Mouse (Mus musculus) CH12F3 (cell line): ENCODE data around the gene Smim4.

Source experiments
- in situ Hi-C: fragments of 300-500 bp; cut with MboI; formaldehyde crosslinking; loops from 2 replicates; pipeline ENCODE4 v1.14.3; 2020; ENCODE audit warnings: low sequenced_read_pairs

Gene Smim4

DNA sequence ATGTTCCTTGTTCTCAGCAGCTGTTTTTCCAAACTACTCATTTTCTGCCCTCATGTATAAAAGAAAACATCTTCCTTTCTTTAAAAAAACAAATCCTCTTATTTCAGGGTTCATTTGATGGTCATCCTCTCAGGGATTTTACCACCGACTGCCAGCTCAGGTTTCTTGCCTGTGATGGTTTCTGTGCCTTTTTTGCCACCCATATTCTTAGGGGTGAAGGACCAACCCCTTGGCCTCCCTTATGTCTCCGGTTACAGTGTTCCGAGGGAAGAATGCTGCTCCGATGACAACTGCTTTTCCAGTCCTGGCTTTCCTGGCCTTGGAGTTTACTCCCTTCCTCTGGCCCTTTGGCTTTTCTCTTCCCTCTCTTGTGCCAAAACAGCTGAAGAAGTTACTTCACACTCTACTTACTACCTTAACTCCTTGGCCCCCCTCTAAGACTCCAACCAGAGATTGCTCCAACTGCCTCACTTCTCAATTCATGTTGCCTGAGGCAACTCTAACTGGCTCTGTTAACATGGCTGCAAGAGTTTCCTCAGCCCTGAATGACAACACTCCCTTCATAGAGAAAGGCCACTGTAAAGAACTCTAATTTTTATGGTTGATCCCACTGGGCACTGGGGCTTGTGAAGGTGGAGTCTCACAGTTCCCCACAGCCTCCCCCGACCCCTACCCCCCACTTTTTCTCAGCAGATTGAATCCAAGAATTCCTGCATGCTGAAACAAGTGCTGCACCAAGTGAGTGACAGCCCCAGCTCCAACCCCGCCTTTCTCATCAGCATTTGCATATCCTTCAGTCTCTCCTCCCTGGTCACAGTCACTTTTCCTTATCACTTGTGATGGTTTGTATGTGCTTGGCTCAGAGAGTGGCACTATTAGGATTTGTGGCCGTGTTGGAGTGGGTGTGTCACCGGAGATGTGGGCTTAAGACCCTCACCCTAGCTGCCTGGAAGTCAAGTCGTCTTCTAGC, 3.4 kb downstream of the Smim4 start:
- in situ Hi-C loops = no loop called here

DNA sequence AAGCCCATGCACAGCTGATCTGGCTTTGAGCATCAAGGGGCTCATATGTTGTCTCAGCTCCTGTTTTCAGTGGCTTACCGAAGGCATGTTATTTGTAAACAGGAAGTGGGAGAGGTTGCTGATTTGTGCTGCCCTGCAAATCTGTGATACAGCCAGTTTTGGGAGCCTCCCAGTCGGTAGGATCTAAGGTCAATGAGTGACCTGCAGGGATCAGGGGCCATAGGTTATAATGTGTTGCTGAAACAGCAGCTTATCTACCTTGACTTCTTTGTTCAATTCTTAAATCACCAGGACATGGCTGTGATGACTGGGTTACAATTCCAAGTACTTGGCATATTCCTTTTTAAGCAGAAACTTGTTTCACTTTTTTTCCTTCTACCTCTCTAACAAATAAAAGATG, 13.2 kb downstream of the Smim4 start:
- in situ Hi-C loops = no loop called here

DNA sequence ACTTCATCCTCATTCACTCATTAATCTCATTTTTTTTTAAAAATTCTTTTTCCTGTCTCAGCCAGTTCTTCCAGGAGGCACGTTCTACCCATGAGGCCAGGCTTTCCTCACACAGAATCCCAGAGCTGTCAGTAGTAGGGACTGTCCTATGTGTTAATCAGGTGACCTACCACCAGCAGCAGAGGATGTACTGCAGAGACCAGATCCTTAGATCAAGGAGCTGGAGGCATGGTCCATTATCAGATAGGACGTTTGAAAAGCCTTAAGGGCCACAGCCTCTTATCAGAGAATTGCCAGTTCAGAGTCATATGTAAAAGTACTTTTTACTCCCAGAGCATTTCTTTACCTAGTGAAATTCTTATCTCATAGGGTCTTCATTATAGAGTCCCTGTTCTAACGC, 14.7 kb downstream of the Smim4 start:
- in situ Hi-C loops = no loop called here

DNA sequence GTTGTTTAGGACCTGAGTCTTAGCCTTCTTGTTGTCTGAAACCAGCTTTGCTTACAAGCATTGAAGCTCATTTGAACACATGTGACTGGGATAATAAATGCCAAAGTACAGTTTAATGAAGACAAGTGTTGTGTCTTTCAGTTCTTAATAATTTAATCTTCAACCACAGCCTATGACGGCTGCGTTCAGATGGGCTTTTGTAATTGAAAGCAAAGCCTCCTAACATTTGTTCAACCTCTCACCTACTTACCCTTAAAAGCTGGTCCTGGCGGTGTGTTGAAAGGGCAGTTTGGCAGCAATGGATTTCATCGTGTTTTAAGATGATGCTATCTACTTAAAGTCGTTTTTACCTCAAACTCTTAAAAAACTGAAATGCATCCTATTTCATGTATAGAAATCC, 16.6 kb downstream of the Smim4 start:
- in situ Hi-C loops = no loop called here

DNA sequence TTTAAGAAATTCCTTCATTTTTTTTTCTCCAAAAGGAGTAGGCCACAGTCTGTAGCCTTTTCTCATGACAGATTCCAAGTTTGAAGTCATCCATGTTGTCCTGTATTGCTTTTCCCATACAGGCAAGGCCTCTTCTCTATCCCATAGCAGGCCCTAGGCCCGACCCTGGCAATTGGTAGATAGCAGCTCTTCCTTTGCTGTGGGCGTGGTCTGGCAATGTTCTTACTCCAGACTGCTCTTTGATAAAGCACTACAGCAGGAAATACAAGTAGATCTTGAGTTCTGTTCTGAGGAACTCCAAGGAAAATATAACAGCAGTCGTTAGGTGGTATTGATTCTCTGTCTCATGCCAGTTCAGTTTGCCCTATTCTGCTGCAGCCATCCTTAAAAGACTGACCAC, 18.1 kb downstream of the Smim4 start:
- in situ Hi-C loops = no loop called here

DNA sequence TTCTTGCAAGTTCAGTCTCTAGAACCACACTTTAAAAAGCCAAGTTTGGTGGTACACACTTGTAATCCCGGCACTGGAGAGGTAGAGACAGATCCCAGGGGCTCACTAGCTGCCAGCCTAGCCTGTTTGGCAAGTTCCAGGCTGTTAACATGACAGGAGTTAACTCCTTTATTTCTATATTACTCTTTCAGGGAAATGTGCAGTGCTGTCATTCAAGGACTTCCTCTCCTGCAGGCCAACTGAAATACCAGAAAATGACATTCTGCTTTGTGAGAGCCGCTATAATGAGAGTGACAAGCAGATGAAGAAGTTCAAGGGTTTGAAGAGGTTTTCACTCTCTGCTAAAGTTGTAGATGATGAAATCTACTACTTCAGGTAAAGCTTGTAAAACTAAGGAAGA, 23.6 kb downstream of the Smim4 start:
- in situ Hi-C loops = no loop called here

DNA sequence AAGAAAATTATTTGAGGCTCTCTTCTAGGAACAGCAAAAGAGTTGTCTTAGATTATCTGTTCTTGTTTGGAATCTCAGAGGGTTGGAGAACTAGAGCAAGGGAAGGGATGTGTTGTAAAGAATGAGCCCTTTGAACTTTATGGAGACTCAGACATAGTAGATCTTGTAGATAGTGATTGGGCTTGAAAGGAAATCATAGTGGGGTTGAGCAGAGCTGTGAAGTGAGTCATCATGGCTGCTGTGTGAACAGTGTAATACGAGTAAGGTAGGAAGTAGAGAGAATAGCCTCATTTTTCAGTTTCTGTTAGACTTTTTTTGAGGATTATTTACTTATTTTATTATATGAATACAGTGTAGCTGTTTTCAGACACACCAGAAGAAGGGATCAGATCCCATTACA, 38.8 kb downstream of the Smim4 start:
- in situ Hi-C loops = no loop called here

DNA sequence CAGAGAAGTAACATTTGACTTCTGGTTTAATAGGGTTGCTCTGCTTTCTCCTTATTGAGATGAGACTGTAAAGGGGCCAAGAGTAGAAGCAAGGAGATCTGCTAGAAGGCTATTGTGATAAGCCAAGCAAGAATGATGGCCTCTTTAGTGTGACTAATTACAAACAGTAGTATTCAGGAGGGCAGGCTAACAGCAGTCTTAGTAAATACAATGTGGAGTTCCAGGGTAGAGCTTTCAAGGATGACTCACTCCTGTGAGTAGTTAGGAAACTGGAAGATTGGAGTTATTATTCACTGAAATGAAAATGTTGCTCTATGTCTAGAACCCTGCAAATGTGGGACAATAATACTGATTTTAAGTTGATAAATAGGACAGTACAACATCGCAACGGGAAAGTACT, 40.2 kb downstream of the Smim4 start:
- in situ Hi-C loops = no loop called here

DNA sequence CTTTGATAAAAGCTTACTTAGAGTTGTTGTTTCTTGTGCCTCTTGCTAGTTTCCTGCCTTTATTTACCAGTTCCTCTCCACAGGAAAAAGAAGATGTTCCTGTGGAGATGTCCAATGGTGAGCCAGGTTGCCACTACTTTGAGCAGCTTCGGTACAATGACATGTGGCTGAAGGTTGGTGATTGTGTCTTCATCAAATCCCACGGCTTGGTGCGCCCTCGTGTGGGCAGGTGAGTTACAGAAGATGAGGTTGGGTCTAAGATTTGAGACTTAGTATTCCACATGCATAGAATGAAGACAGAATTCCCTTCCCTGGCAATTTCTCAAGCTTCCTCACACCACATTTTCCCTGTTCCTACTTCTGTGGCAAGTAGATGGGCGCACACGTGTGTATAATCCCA, 41.3 kb downstream of the Smim4 start:
- in situ Hi-C loops = no loop called here

DNA sequence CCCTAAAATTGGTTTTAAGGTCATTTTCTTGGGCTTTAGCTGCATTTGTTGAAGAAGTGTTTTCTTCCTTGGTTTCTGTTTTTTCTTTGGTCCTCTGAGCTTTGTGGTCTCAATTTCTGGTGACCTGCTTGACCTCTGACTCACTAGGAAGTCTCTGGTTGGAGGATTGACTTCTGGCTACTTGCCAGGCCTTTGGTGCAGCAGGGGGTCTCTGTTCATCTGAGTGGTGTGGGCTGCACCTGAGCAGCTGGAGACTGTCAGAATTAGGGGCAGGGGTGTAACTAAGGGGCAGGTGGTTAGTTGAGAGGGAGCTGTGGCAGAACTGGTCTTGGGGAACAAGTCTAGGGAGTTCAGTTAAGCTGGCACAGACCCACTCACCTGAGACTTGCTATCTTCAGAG, 47.6 kb downstream of the Smim4 start:
- in situ Hi-C loops = no loop called here

DNA sequence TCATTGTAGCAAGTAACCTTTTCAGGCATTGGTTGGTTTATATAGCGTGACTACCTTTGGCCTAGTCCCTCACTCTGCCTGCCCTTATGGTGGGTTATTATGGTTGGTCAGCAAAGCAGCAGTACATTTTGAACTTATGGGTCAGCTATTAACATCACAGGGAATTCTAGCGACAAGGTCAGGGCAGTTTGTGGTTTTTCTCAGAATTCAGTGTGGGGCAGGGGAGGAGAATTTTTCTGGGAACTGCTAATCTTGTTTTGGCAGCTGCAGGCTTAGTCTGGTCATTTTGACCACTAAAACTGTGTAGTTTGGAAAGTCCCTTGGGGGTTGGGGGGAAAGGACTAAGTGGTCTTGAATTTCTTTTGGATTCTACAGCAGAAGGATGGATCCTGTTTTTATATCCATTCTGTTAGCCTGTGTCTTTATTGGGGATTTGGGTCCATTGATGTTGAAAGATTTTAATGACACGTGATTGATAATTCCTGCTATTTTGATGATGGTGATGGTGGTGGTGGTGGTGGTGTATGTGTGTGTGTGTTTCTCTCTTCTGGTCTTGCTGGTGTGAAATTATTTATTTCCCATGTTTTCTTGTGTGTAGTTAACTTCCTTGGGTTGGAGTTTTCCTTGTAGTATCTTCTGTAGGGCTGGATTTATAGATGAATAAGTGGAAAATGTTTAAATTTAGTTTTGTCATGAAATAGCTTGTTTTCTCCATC, 49.3 kb downstream of the Smim4 start:
- in situ Hi-C loops = no loop called here

DNA sequence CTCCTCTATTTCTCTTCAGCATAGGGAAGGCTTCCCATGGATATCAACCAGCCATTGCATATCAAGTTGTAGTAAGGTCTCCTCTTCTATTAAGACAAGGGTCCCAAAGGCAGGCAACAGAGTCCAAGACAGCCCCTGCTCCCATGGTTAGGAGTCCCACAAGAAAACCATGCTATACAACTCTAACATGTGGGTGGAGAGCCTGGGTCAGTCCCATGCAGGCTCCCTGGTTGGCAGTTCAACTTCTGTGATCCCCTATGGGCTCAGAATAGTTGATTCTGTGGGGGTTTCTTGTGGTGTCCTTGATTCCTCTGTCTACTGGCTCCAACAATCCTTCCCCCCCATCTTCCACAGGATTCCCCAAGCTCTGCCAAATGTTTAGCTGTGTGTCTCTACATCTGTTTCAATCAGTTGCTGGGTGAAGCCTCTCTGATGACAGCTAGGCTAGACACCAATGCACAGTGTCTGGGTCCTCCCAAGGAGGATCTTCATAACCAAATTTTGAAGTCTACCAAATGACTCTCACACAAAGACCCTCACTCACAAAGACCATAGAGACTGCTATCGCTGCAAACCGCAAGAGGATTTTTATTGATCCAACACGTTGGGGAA, 50.1 kb downstream of the Smim4 start:
- in situ Hi-C loops = no loop called here

DNA sequence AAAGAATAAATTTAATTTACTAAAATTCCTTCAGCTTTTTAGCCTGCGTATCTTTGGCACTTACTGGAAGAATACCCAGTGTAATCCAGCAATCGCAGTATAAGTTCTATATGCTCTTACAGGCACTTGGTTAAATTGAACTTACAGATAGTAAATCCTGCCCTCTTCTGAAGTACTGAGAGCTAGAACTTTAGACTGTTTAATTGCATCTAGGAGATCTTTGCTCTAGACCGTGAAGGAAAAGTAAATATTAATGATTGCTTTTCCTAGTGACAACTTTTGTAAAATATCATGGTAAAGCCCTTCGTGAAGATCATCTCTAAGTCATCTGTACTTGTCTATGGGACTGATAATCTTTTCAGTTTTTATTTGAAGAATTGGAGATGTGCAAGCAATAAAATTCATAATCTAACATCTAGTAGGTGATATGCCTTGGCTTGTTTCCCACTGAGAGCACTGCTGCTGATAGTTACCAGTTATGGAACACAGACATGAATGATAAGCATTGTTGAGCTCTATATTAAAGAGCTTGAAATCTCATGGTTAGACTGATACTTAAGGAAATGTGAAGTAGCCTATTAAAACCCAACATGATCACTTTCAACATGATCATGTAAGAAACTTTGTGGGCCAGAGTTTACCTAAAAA, 59.5 kb downstream of the Smim4 start:
- in situ Hi-C loops = no loop called here

DNA sequence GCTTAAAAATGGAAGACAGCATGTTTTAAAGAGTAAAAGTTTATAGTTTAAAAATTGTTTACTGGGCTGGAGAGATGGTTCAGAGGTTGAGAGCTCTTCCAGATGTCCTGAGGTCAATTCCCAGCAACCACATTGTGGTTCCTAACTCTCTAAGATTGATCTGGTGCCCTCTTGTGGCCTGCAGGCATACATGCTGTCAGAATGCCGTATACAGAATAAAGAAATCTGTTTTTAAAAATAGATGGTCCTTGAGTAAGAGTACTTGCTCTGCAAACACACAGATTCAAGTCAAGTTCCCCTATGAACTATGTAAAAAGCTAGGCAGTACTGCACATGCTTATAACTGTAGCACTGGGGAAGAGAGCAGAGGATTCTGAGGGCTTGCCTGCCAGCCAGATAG, 66.5 kb downstream of the Smim4 start:
- in situ Hi-C loops = no loop called here

DNA sequence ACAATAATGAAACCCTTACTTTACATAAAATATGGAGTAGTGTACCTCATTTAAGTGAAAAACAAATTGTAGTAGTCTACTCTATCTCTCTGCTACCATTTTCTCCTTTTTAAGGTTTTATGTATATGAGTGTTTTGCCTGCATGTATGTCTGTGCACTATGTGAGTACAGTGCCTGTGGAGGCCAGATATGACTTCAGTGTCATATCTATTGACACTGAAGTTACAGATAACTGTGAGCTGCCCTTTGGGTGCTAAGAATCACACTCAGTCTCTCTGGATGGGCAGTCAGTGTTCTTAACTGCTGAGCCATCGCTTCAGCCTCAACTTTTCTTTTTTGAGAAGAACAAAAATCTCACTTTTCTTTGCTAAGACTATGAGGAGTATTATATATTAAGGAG, 82.9 kb downstream of the Smim4 start:
- in situ Hi-C loops = no loop called here

DNA sequence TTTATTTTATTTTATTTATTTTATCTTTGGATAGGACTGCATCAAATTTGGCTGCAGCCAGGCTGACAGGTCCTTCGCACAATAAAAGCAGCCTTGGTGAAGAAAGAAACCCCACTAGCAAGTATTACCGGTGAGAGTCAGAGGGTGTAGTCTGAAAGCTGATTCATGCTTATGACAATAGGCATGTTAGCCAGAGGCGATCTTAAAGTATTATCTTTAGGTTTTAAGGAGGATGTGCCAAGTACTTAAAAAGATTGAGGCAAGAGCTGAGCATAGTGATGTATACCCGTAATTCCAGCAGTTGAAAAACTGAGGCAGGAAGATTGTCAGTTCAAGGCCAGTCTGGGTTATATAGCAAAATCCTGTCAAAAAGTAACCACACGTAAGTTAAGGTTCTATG, 83.5 kb downstream of the Smim4 start:
- in situ Hi-C loops = no loop called here
